Mouse (Mus musculus): ENCODE results near the gene Pan3. TPM values are rescaled to one million over a fixed set of nuclear protein-coding genes. Genes with fewer than 3 reads are reported as not detected.

Pan3 gene
- polyA plus RNA-seq (2014; fragmentation: Nextera tagmentation; extraction: Ambion mirVana), result 53.3 and 62.7 TPM in 2 replicates

DNA sequence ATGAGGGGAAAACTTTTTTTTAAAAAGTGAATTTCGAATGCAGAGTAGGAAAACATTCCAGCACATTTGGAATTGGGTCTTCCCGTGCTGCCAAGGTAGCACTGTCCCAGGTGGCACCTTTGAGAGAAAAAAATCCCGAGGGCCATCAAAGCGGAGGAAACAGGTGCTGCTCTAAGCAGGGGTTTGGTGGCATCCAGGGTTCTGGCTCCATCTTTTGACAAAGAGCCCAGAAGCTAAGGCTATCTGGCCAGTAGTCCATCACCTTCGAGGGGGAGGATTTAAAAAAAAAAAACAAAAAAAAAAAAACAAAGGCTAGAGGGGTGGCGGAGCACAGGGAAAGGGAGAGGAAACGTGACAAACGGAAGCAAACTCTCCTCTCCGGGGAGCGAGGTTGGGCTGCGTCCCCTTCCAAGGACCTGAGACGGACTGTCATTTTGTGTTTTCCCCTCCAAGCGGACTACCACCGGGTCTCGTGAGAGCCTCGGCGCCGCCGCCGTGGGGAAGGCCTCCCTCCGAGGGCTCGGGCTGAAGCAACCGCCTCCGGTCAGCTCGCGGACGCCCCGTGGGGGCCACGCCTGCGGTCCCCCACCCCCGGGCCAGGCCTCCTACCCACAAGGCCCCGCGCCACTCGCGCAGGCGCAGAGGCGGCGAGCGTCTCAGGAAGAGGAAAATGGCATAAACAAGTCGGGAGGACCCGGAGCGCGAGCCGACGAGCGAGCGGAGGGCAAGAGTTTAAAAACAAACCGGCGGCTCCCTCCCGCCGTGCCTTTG lies at the start of gene Pan3:
Gene Pan3 (plus strand): TSS at position 627 of the 771 bp plus-strand sequence.
- H3K27ac ChIP-seq, result peak within 1 kb of the TSS; percentile 98
- H3K27me3 ChIP-seq (ENCODE audit: control insufficient read depth, insufficient read depth, low read length), result no peaks in the 10 kb centered on the region
- H3K4me2 ChIP-seq (replicated peaks), result peak within 1 kb of the TSS; percentile 88
- H3K4me1 ChIP-seq (replicated peaks; ENCODE audit: control insufficient read depth, insufficient read depth, low read length), result peaks cover 28% of the 10 kb centered on the region
- ATAC-seq (ENCODE audit: low FRiP score) (peak; percentile 90), DNase-seq (ENCODE audit: low spot score) (peak; percentile 95)
- under 1% methylated on average over 51 of the region's 51 CpGs for WGBS
- no peaks in the 10 kb centered on the region for H3K9me3 ChIP-seq (ENCODE audit: control insufficient read depth, low read length)
- H3K9ac ChIP-seq, result peak within 1 kb of the TSS; percentile 95
- H3K4me3 ChIP-seq (replicated peaks; ENCODE audit: low read length), result peak within 1 kb of the TSS; percentile 99
- no peaks in the 10 kb centered on the region for H3K36me3 ChIP-seq (replicated peaks; ENCODE audit: control insufficient read depth, insufficient read depth)

DNA sequence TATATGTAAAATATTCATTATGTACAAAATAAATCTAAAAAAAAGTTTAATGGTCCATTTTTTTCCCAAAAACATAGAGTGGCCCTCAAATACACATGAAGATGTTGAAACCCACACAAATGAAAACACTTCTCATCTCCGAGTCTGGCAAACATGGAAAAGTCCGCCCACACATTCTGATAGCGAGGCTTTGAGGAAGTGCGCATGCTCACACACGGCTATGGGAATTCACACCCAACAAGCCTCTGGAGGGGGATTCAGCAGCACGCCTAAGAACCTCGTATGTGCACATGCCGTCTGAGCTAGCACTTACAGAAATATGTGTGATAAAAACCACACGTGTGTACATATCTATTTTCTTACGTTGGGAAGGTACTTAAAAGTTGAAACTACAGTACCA lies 48.6 kb upstream of the Pan3 start:
- Histone ChIP-seq H3K4me1 (replicated peaks; ENCODE audit: control insufficient read depth, insufficient read depth, low read length) (no peaks in the 10 kb centered on the region), H3K9me3 (ENCODE audit: control insufficient read depth, low read length) (no peaks in the 10 kb centered on the region), H3K4me3 (replicated peaks; ENCODE audit: low read length) (no peak overlapping the region), H3K36me3 (replicated peaks; ENCODE audit: control insufficient read depth, insufficient read depth) (no peaks in the 10 kb centered on the region), H3K4me2 (replicated peaks) (no peak overlapping the region), H3K27me3 (ENCODE audit: control insufficient read depth, insufficient read depth, low read length) (no peaks in the 10 kb centered on the region), H3K27ac (no peak overlapping the region), H3K9ac (no peak overlapping the region)
- 92% methylated on average over 10 of the region's 10 CpGs for WGBS
- ATAC-seq (ENCODE audit: low FRiP score) (no peak), DNase-seq (ENCODE audit: low spot score) (no peak)

- Histone ChIP-seq H3K4me3 (replicated peaks; ENCODE audit: low read length) (no peak overlapping the region), H3K9me3 (ENCODE audit: control insufficient read depth, low read length) (no peaks in the 10 kb centered on the region), H3K36me3 (replicated peaks; ENCODE audit: control insufficient read depth, insufficient read depth) (no peaks in the 10 kb centered on the region), H3K9ac (no peak overlapping the region), H3K4me2 (replicated peaks) (no peak overlapping the region), H3K27ac (no peak overlapping the region), H3K27me3 (ENCODE audit: control insufficient read depth, insufficient read depth, low read length) (no peaks in the 10 kb centered on the region), H3K4me1 (replicated peaks; ENCODE audit: control insufficient read depth, insufficient read depth, low read length) (no peaks in the 10 kb centered on the region)
- 88% methylated on average over 13 of the region's 13 CpGs for WGBS
- ATAC-seq (ENCODE audit: low FRiP score), result no peak
- DNase-seq (ENCODE audit: low spot score), result no peak
Measured at GRCm38 (mm10) chr5:147386865-147387264, 43.1 kb upstream of the Pan3 start.

- no peak overlapping the region for H3K4me3 ChIP-seq (replicated peaks; ENCODE audit: low read length)
- H3K4me1 ChIP-seq (replicated peaks; ENCODE audit: control insufficient read depth, insufficient read depth, low read length), result no peaks in the 10 kb centered on the region
- H3K4me2 ChIP-seq (replicated peaks), result no peak overlapping the region
- no peak overlapping the region for H3K27ac ChIP-seq
- ATAC-seq (ENCODE audit: low FRiP score) (no peak), DNase-seq (ENCODE audit: low spot score) (no peak)
- no peaks in the 10 kb centered on the region for H3K27me3 ChIP-seq (ENCODE audit: control insufficient read depth, insufficient read depth, low read length)
- 80% methylated on average over 9 of the region's 9 CpGs for WGBS
- no peak overlapping the region for H3K9ac ChIP-seq
- no peaks in the 10 kb centered on the region for H3K9me3 ChIP-seq (ENCODE audit: control insufficient read depth, low read length)
- H3K36me3 ChIP-seq (replicated peaks; ENCODE audit: control insufficient read depth, insufficient read depth), result no peaks in the 10 kb centered on the region
Measured at GRCm38 (mm10) chr5:147388376-147389008, 41.5 kb upstream of the Pan3 start.

- H3K9ac ChIP-seq, result no peak overlapping the region
Measured at GRCm38 (mm10) chr5:147389052-147389451, 40.9 kb upstream of the Pan3 start.

GRCm38 (mm10) chr5:147390772-147391171 lies 39.2 kb upstream of the Pan3 start:
- Histone ChIP-seq H3K27ac (no peak overlapping the region), H3K9me3 (ENCODE audit: control insufficient read depth, low read length) (peaks cover 3% of the 10 kb centered on the region; the same call in 1 of the 2 replicates), H3K27me3 (ENCODE audit: control insufficient read depth, insufficient read depth, low read length) (no peaks in the 10 kb centered on the region), H3K4me3 (replicated peaks; ENCODE audit: low read length) (no peak overlapping the region), H3K9ac (no peak overlapping the region), H3K36me3 (replicated peaks; ENCODE audit: control insufficient read depth, insufficient read depth) (no peaks in the 10 kb centered on the region), H3K4me2 (replicated peaks) (no peak overlapping the region), H3K4me1 (replicated peaks; ENCODE audit: control insufficient read depth, insufficient read depth, low read length) (no peaks in the 10 kb centered on the region)
- no peak for DNase-seq (ENCODE audit: low spot score)
- WGBS, result 67% methylated on average over 2 of the region's 2 CpGs
- no peak for ATAC-seq (ENCODE audit: low FRiP score)

More at GRCm38 (mm10) chr5:147389052-147389451, 40.9 kb upstream of the Pan3 start:
- H3K27me3 ChIP-seq (ENCODE audit: control insufficient read depth, insufficient read depth, low read length), result no peaks in the 10 kb centered on the region
- no peak overlapping the region for H3K4me2 ChIP-seq (replicated peaks)
- DNase-seq (ENCODE audit: low spot score) (no peak), ATAC-seq (ENCODE audit: low FRiP score) (no peak)
- no peak overlapping the region for H3K4me3 ChIP-seq (replicated peaks; ENCODE audit: low read length)
- no peaks in the 10 kb centered on the region for H3K4me1 ChIP-seq (replicated peaks; ENCODE audit: control insufficient read depth, insufficient read depth, low read length)
- H3K9me3 ChIP-seq (ENCODE audit: control insufficient read depth, low read length), result no peaks in the 10 kb centered on the region
- 89% methylated on average over 5 of the region's 5 CpGs for WGBS
- no peaks in the 10 kb centered on the region for H3K36me3 ChIP-seq (replicated peaks; ENCODE audit: control insufficient read depth, insufficient read depth)
- no peak overlapping the region for H3K27ac ChIP-seq

DNA sequence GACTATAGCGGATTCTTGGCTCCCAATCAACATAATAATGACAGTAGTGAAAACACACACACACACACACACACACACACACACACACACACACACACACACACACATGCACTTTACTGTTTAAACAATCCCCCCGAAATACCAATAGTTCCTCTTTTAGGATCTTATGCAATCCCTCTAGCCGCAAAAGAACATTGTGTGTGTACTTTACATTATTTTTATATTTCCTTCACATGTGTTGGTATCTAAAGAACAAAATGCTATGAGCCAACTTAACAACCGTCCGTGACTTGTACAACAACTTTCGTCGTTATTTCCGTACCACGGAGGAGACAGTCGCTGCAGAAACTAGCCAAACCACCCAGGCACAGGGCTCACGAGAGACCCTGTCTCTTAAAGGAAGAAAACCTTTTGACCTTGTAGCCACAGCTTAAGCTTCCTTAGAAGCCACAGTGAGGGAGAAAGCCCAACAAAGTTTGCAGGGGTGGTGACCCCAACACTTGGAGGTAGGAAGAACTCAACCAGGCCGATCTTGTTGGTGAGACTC lies 37.2 kb upstream of the Pan3 start:
- no peak overlapping the region for H3K9ac ChIP-seq
- no peaks in the 10 kb centered on the region for H3K4me1 ChIP-seq (replicated peaks; ENCODE audit: control insufficient read depth, insufficient read depth, low read length)
- ATAC-seq (ENCODE audit: low FRiP score), result no peak
- H3K9me3 ChIP-seq (ENCODE audit: control insufficient read depth, low read length), result peaks cover 3% of the 10 kb centered on the region; the same call in 1 of the 2 replicates
- H3K27ac ChIP-seq, result no peak overlapping the region
- 89% methylated on average over 12 of the region's 12 CpGs for WGBS
- H3K36me3 ChIP-seq (replicated peaks; ENCODE audit: control insufficient read depth, insufficient read depth), result no peaks in the 10 kb centered on the region
- H3K27me3 ChIP-seq (ENCODE audit: control insufficient read depth, insufficient read depth, low read length), result no peaks in the 10 kb centered on the region
- no peak overlapping the region for H3K4me3 ChIP-seq (replicated peaks; ENCODE audit: low read length)
- no peak overlapping the region for H3K4me2 ChIP-seq (replicated peaks)
- no peak for DNase-seq (ENCODE audit: low spot score)

- no peak for ATAC-seq (ENCODE audit: low FRiP score)
- no peak overlapping the region for H3K9ac ChIP-seq
- DNase-seq (ENCODE audit: low spot score), result no peak
- no peak overlapping the region for H3K27ac ChIP-seq
- no peak overlapping the region for H3K4me3 ChIP-seq (replicated peaks; ENCODE audit: low read length)
- WGBS, result 19% methylated on average over 1 of the region's 1 CpGs
- peaks cover 22% of the 10 kb centered on the region for H3K27me3 ChIP-seq (ENCODE audit: control insufficient read depth, insufficient read depth, low read length)
- no peaks in the 10 kb centered on the region for H3K4me1 ChIP-seq (replicated peaks; ENCODE audit: control insufficient read depth, insufficient read depth, low read length)
- no peaks in the 10 kb centered on the region for H3K36me3 ChIP-seq (replicated peaks; ENCODE audit: control insufficient read depth, insufficient read depth)
- peaks cover 3% of the 10 kb centered on the region; the same call in 1 of the 2 replicates for H3K9me3 ChIP-seq (ENCODE audit: control insufficient read depth, low read length)
- H3K4me2 ChIP-seq (replicated peaks), result no peak overlapping the region
Measured at GRCm38 (mm10) chr5:147395050-147395449, 34.9 kb upstream of the Pan3 start.

DNA sequence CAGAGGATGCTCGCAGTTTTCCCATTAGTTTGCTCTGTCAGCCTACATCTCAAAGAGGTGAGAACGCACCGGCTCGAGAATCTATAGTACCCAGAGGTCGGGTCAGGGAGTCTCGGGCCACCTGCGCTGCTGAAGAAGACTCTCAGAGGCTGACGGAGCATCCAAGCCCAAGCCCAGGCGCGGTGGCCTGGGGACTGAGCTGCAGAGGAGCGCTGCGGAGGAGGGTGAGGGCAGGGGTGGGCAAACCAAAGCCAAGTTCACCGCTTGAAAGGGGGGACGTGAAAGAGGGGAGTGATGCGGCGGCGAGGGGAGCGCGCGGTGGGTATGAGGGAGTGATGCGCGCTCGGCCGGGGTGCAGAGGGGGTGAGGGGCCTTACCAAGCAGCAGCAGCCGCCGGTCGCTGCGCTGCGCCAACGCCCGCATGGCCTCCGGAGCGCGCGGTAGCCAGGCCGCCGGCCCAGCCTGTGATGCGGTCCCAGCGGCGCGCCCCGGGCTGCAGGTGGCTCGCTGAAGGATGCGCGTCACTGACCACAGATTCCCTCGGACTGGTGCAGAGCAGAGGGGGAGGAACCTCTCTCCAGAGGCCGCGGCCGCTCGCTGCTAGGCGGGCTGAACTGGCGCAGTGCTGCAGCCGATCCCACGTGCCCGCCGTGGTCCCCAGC lies 30.0 kb upstream of the Pan3 start, which contains the start of gene Flt3:
Gene Flt3 (minus strand): TSS at position 647 of the 662 bp plus-strand sequence.
- peak; percentile 51 for DNase-seq (ENCODE audit: low spot score)
- Histone ChIP-seq H3K4me3 (replicated peaks; ENCODE audit: low read length) (peak within 1 kb of the TSS; percentile 55), H3K27me3 (ENCODE audit: control insufficient read depth, insufficient read depth, low read length) (peaks cover 46% of the 10 kb centered on the region), H3K4me1 (replicated peaks; ENCODE audit: control insufficient read depth, insufficient read depth, low read length) (no peaks in the 10 kb centered on the region; the same call in 1 of the 2 replicates), H3K27ac (no peak within 1 kb of the TSS), H3K9me3 (ENCODE audit: control insufficient read depth, low read length) (peaks cover 2% of the 10 kb centered on the region; the same call in 1 of the 2 replicates), H3K36me3 (replicated peaks; ENCODE audit: control insufficient read depth, insufficient read depth) (no peaks in the 10 kb centered on the region), H3K9ac (peak within 1 kb of the TSS; percentile 68), H3K4me2 (replicated peaks) (peak within 1 kb of the TSS; percentile 98)
- WGBS, result under 1% methylated on average over 56 of the region's 56 CpGs
- peak; percentile 66; the same call in 1 of the 2 replicates for ATAC-seq (ENCODE audit: low FRiP score)
